Mouse (Mus musculus) intestine, postnatal 0 days (tissue): ENCODE data around the gene Idh3a. TPM values are rescaled to one million over a fixed set of nuclear protein-coding genes. Genes with fewer than 3 reads are reported as not detected.

Source experiments
- ATAC-seq: fragments of 200-750 bp; cut with Nextera tagmentation; 2 replicates; pipeline ENCODE4 v1.8.0; 2017; ENCODE audit warnings: mild to moderate bottlenecking, moderate TSS enrichment, moderate library complexity
- H3K27ac ChIP-seq: fragments of 300-500 bp; sonication (generic); 2 replicates; pipeline ENCODE4 v1.5.1; 2014; ENCODE audit warnings: mild to moderate bottlenecking, low read depth, low read length, moderate library complexity
- H3K27me3 ChIP-seq: fragments of 300-500 bp; sonication (generic); replicated peaks from 2 replicates; pipeline ENCODE4 v1.6.1; 2014; ENCODE audit warnings: low read length, mixed read lengths; ENCODE audit not compliant: control insufficient read depth, insufficient read depth
- H3K36me3 ChIP-seq: fragments of 300-500 bp; sonication (generic); 2 replicates; pipeline ENCODE4 v1.6.1; 2014; ENCODE audit warnings: mild to moderate bottlenecking, moderate library complexity; ENCODE audit not compliant: control insufficient read depth, insufficient read depth
- H3K4me1 ChIP-seq: fragments of 300-500 bp; sonication (generic); replicated peaks from 2 replicates; pipeline ENCODE4 v1.6.1; 2014; ENCODE audit warnings: antibody characterized with exemption, low read length, mixed read lengths; ENCODE audit not compliant: control insufficient read depth, insufficient read depth
- H3K4me2 ChIP-seq: fragments of 300-500 bp; sonication (generic); replicated peaks from 2 replicates; pipeline ENCODE4 v1.6.1; 2014; ENCODE audit warnings: low read depth, mild to moderate bottlenecking, moderate library complexity
- H3K4me3 ChIP-seq: fragments of 300-500 bp; sonication (generic); 2 replicates; pipeline ENCODE4 v1.5.1; 2014; ENCODE audit warnings: low read depth, low read length
- H3K9ac ChIP-seq: fragments of 300-500 bp; sonication (generic); 2 replicates; pipeline ENCODE4 v1.6.1; 2014; ENCODE audit warnings: mild to moderate bottlenecking, low read depth, low read length
- H3K9me3 ChIP-seq: fragments of 300-500 bp; sonication (generic); 2 replicates; pipeline ENCODE4 v1.6.1; 2016; ENCODE audit warnings: mixed run types; ENCODE audit not compliant: control insufficient read depth
- CTCF ChIP-seq: sonication (generic); IDR thresholded peaks from 2 replicates; pipeline ENCODE4 v1.5.1; 2016; ENCODE audit warnings: low read depth, mild to moderate bottlenecking, control low read depth, antibody characterized with exemption, moderate library complexity
- WGBS: fragments of 180-500 bp; shearing (Covaris S2); extraction: QIAGEN DNeasy Blood & Tissue Kit; methylation state at CpG from one replicate; pipeline ENCODE4 v1.1.7; 2014; 5-methylcytosine and 5-hydroxymethylcytosine counted together
- polyA plus RNA-seq: library from polyadenylated mRNA; unstranded; fragments of >200 nt; fragmentation: Nextera tagmentation; extraction: Ambion mirVana; gene quantifications from 2 replicates; pipeline ENCODE4 v1.2.1, GENCODE M21; 2015

Gene Idh3a
- polyA plus RNA-seq, 1 experiment from 2014 or later, result 137 TPM

GRCm38 (mm10) chr9:54558731-54559130 is 27.4 kb upstream of the Idh3a start:
- WGBS, result 75% methylated on average over 8 of the region's 8 CpGs

GRCm38 (mm10) chr9:54559771-54560471 is 26.2 kb upstream of the Idh3a start, which contains the start of gene Cib2:
Gene Cib2, minus strand, starts transcription at chr9:54560218.
- peak within 1 kb of the TSS; percentile 93 for H3K4me2 ChIP-seq
- 3% methylated on average over 37 of the region's 54 CpGs for WGBS

More at GRCm38 (mm10) chr9:54558731-54559130, 27.4 kb upstream of the Idh3a start:
- no peak for TF ChIP-seq CTCF
- H3K9me3 ChIP-seq, result no peaks in the 10 kb centered on the region
- no peak for ATAC-seq
- H3K36me3 ChIP-seq, result no peaks in the 10 kb centered on the region
- no peaks in the 10 kb centered on the region for H3K4me1 ChIP-seq
- H3K4me3 ChIP-seq, result no peak overlapping the region
- H3K4me2 ChIP-seq, result no peak overlapping the region
- H3K9ac ChIP-seq, result no peak overlapping the region
- no peaks in the 10 kb centered on the region; the same call in 1 of the 2 replicates for H3K27me3 ChIP-seq
- H3K27ac ChIP-seq, result no peak overlapping the region

GRCm38 (mm10) chr9:54560831-54561601 is 25.1 kb upstream of the Idh3a start:
- Histone ChIP-seq H3K4me2 (no peak overlapping the region), H3K27ac (no peak overlapping the region), H3K36me3 (no peaks in the 10 kb centered on the region), H3K4me3 (no peak overlapping the region), H3K9ac (no peak overlapping the region), H3K27me3 (no peaks in the 10 kb centered on the region; the same call in 1 of the 2 replicates), H3K4me1 (no peaks in the 10 kb centered on the region), H3K9me3 (no peaks in the 10 kb centered on the region)
- no peak for ATAC-seq
- TF ChIP-seq CTCF, result no peak
- 88% methylated on average over 8 of the region's 8 CpGs for WGBS

More at GRCm38 (mm10) chr9:54559771-54560471, 26.2 kb upstream of the Idh3a start, which contains the start of gene Cib2:
- Histone ChIP-seq H3K9ac (peak within 1 kb of the TSS; percentile 54), H3K4me1 (no peaks in the 10 kb centered on the region), H3K36me3 (no peaks in the 10 kb centered on the region), H3K4me3 (peak within 1 kb of the TSS; percentile 56), H3K9me3 (no peaks in the 10 kb centered on the region), H3K27ac (no peak within 1 kb of the TSS), H3K27me3 (no peaks in the 10 kb centered on the region; the same call in 1 of the 2 replicates)
- peak; percentile 71 for TF ChIP-seq CTCF
- peak; percentile 92 for ATAC-seq

GRCm38 (mm10) chr9:54566958-54567357 is 19.2 kb upstream of the Idh3a start:
- no peak overlapping the region for H3K4me2 ChIP-seq
- no peak for ATAC-seq
- H3K4me1 ChIP-seq, result no peaks in the 10 kb centered on the region
- H3K9me3 ChIP-seq, result no peaks in the 10 kb centered on the region
- 45% methylated on average over 4 of the region's 4 CpGs for WGBS
- H3K27me3 ChIP-seq, result no peaks in the 10 kb centered on the region
- H3K9ac ChIP-seq, result no peak overlapping the region
- no peaks in the 10 kb centered on the region for H3K36me3 ChIP-seq
- no peak overlapping the region for H3K4me3 ChIP-seq
- H3K27ac ChIP-seq, result no peak overlapping the region
- no peak for TF ChIP-seq CTCF

GRCm38 (mm10) chr9:54568732-54569131 is 17.4 kb upstream of the Idh3a start:
- Histone ChIP-seq H3K27me3 (no peaks in the 10 kb centered on the region), H3K36me3 (no peaks in the 10 kb centered on the region), H3K4me1 (no peaks in the 10 kb centered on the region), H3K9ac (no peak overlapping the region), H3K27ac (no peak overlapping the region), H3K4me2 (no peak overlapping the region), H3K4me3 (no peak overlapping the region), H3K9me3 (no peaks in the 10 kb centered on the region)
- WGBS, result 26% methylated on average over 2 of the region's 2 CpGs
- ATAC-seq, result no peak
- peak; percentile 53 for TF ChIP-seq CTCF

GRCm38 (mm10) chr9:54571130-54571839 is 14.8 kb upstream of the Idh3a start:
- Histone ChIP-seq H3K27me3 (no peaks in the 10 kb centered on the region), H3K9me3 (no peaks in the 10 kb centered on the region), H3K4me2 (peak overlapping the region; percentile 43; the same call in 1 of the 2 replicates), H3K9ac (no peak overlapping the region), H3K4me3 (no peak overlapping the region), H3K4me1 (no peaks in the 10 kb centered on the region), H3K36me3 (no peaks in the 10 kb centered on the region), H3K27ac (peak overlapping the region; percentile 84)
- peak; percentile 92 for ATAC-seq
- 28% methylated on average over 9 of the region's 9 CpGs for WGBS
- no peak for TF ChIP-seq CTCF
